Mouse (Mus musculus) heart, postnatal 14 days (tissue): ENCODE results near the gene Tbx15. TPM values are rescaled to one million over a fixed set of nuclear protein-coding genes. Genes with fewer than 3 reads are reported as not detected.

Source experiments
- DNase-seq, 2 experiments: peaks; one replicate each; pipeline ENCODE4 v3.0.0; 2021 to 2022
- intact Hi-C: fragments of 180-260 bp; cut with DNase I; formaldehyde crosslinking; loops from one replicate; pipeline ENCODE4 v1.15.1; 2025
- microRNA-seq, 2 experiments: library from miRNA; unstranded; fragments of <30 nt; microRNA quantifications; one replicate each; pipeline ENCODE4 v1.2.0; 2021 to 2022
- total RNA-seq, 2 experiments: library from RNA; stranded (reverse); gene quantifications; 2 replicates each; pipeline ENCODE4 v1.2.3; 2021

The Tbx15 gene
- total RNA-seq, 2 experiments from 2014 or later: 0.10 to 0.48 TPM

DNA sequence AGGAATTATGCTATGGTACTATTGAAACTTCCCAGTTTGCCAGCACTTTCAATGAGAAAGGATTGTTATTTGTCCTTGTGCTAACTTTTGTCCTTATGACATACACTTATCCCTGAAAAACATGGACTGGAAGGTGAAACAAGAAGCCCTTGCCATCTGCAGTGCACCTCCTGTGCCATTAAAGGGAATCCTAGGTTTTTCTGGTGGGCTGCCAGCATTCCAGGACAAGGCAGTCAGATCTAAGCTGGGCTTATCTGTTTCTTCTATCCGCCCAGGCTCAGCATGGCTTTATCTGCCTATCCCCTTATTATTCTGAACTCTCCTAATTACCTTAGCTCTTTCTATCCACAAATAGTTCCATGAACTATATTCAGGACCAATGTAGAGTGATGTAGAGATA, 98.6 kb downstream of the Tbx15 start:
- intact Hi-C loops: no loop called here
- peak in 1 of 2 experiments; percentile 5 for DNase-seq

DNA sequence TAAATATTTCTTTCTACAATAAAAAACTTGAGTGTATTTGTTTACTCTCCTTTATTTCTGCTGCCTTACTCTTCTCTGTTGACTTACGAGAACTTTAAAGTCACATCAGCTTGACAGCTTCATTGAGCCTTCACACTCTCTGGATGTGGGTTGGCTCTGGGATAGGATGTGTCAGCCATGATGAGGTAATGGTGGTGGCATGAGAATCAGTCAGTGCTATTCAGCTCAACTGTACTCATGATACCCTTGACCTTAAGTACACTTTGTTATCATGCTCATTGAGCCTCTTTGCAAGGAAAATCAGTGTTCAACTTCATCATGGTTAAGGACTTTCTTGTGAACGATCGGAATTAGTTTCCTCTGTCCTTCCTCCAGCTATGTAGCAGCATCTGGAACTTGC, 99.8 kb downstream of the Tbx15 start:
- intact Hi-C loops: no loop called here
- no peak for DNase-seq

DNA sequence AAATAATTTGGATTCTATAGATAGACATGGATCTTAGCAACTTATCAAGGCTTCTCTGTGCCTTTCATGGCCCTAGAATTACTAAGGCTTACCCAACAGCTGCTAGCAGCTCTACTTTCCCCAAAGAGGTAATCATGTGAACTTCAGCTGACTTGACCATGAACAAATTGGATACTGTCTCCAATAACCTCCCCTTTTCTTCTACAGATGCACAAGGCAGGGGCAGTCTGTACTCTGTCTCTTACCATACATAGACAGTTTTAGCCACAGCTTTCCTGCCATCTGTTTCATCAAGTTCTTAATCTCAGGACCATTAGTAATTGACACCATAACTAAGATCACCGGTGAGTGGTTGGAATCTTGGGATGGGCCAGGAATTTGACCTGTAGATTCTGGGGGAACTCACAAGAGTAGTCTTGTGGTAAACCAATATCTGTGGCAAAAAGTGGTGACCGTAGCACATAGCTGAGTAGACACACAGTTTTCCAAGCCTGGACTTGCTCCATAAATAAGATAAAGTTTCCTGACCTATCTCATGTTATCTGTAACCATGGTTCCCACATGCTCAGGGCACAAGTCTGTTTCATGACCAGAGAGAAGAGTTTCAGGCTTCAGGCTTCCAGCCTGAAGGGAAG, 139.6 kb downstream of the Tbx15 start:
- DNase-seq: no peak
- intact Hi-C loops: no loop called here

DNA sequence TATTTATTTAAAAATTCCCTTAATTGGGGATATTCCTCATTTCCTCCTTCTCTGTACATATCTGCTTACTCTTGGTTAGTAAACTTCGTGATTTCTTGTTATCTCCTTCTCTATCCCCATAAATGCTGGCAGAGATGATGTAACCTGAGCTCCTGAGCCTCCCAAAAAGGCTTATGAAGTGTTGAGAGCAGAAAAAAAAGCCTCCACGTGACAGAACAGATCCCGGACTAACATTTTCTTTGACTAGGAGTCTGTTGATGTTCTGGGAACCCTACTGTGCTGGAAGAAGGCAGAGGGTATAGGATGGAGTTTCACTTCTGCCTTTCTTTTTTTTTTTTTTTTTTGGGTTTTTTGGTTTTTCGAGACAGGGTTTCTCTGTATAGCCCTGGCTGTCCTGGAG, 146.9 kb downstream of the Tbx15 start:
- intact Hi-C loops: no loop called here
- no peak for DNase-seq

Small RNAs within 50 kb of the gene (microRNA-seq; reads per million reads assigned to microRNA genes)
- 0 reads per million in 2 experiments for gene Mir6481

Other genes with a start within 250 kb of the Tbx15 start
- gene Wars2, start 99.3 kb upstream of the Tbx15 start, total RNA-seq: 1 to 10 TPM; 7.1 to 7.6 TPM